14 mouse cellular contexts compared by ENCODE assay signal in genomic region chr4:138516448-138516847, GRCm38 (mm10).
DNase-seq lines count a peak whose midpoint lies in the region; ATAC-seq lines count a peak whose summit lies in the region.
"Had no signal": no experiment of that assay in that cellular context is flagged by ENCODE, and none has a peak within 500 bp of the region (broad histone marks: within the 10 kb centered on the region; RNA-seq: fewer than 3 reads in every experiment).

No protein-coding gene starts in this region.

- H3K36me3 ChIP-seq in forebrain, embryonic 16.5 days (ENCODE audit: control insufficient read depth, insufficient read depth) = no peaks in the 10 kb centered on the region
- no peaks in the 10 kb centered on the region for H3K36me3 ChIP-seq in forebrain, embryonic 12.5 days (replicated peaks)
- no peaks in the 10 kb centered on the region for H3K36me3 ChIP-seq in liver, embryonic 16.5 days (ENCODE audit: control insufficient read depth, insufficient read depth)
- H3K36me3 ChIP-seq in liver, embryonic 12.5 days = no peaks in the 10 kb centered on the region
- H3K36me3 ChIP-seq in midbrain, embryonic 15.5 days (replicated peaks) = no peaks in the 10 kb centered on the region
- H3K36me3 ChIP-seq: limb, embryonic 12.5 days had no signal

- no peak for ATAC-seq in forebrain, embryonic 16.5 days
- ATAC-seq in forebrain, embryonic 12.5 days (ENCODE audit: low FRiP score) = no peak
- ATAC-seq in liver, embryonic 16.5 days (ENCODE audit: low read depth) = peak; percentile 21; the same call in 1 of the 2 replicates
- ATAC-seq in liver, embryonic 12.5 days = no peak
- no peak for ATAC-seq in midbrain, embryonic 15.5 days (replicated peaks)
- ATAC-seq: inflammation-experienced regulatory T-cells, adult 6 months; lung, postnatal 0 days had no signal

- H3K27ac ChIP-seq in forebrain, embryonic 16.5 days (ENCODE audit: low read length) = peak overlapping the region; percentile 6; the same call in 1 of the 2 replicates
- H3K27ac ChIP-seq in forebrain, embryonic 12.5 days = no peak overlapping the region
- no peak overlapping the region for H3K27ac ChIP-seq in liver, embryonic 16.5 days (ENCODE audit: low read length)
- no peak overlapping the region for H3K27ac ChIP-seq in liver, embryonic 12.5 days
- H3K27ac ChIP-seq in midbrain, embryonic 15.5 days = peak overlapping the region; percentile 74
- H3K27ac ChIP-seq: limb, embryonic 12.5 days had no signal

- no peak overlapping the region for H3K9ac ChIP-seq in forebrain, embryonic 16.5 days (replicated peaks; ENCODE audit: low read depth, low read length)
- no peak overlapping the region for H3K9ac ChIP-seq in forebrain, embryonic 12.5 days
- no peak overlapping the region for H3K9ac ChIP-seq in liver, embryonic 16.5 days (ENCODE audit: low read depth, low read length)
- H3K9ac ChIP-seq in liver, embryonic 12.5 days = no peak overlapping the region
- H3K9ac ChIP-seq in midbrain, embryonic 15.5 days = no peak overlapping the region
- H3K9ac ChIP-seq: limb, embryonic 12.5 days had no signal

- 88% methylated on average over 3 of the region's 3 CpGs for WGBS in forebrain, embryonic 16.5 days
- 96% methylated on average over 2 of the region's 3 CpGs for WGBS in forebrain, embryonic 12.5 days
- 54% methylated on average over 3 of the region's 3 CpGs for WGBS in liver, embryonic 16.5 days (ENCODE audit: insufficient replicate concordance)
- WGBS in liver, embryonic 12.5 days (ENCODE audit: insufficient replicate concordance) = 68% methylated on average over 3 of the region's 3 CpGs
- 94% methylated on average over 3 of the region's 3 CpGs for WGBS in midbrain, embryonic 15.5 days

- DNase-seq in kidney, adult 9 months = peak; percentile 93
- no peak for DNase-seq in layer of hippocampus, postnatal 25 days (ENCODE audit: extremely low spot score in 1 of 2, low spot score in 1 of 2)
- DNase-seq in ovary, postnatal 10 days (ENCODE audit: low spot score) = no peak
- DNase-seq: cerebellum, adult 2 months; thymus, postnatal 36 days had no signal

- no peak overlapping the region for H3K4me2 ChIP-seq in forebrain, embryonic 16.5 days (ENCODE audit: low read length)
- no peak overlapping the region for H3K4me2 ChIP-seq in forebrain, embryonic 12.5 days
- no peak overlapping the region for H3K4me2 ChIP-seq in liver, embryonic 16.5 days (ENCODE audit: low read depth, low read length)
- H3K4me2 ChIP-seq in liver, embryonic 12.5 days = no peak overlapping the region
- H3K4me2 ChIP-seq in midbrain, embryonic 15.5 days = no peak overlapping the region
- H3K4me2 ChIP-seq: limb, embryonic 12.5 days had no signal

- no peaks in the 10 kb centered on the region for H3K27me3 ChIP-seq in forebrain, embryonic 16.5 days (replicated peaks; ENCODE audit: control insufficient read depth, insufficient read depth, low read length)
- H3K27me3 ChIP-seq in forebrain, embryonic 12.5 days = peaks cover 35% of the 10 kb centered on the region
- no peaks in the 10 kb centered on the region for H3K27me3 ChIP-seq in liver, embryonic 16.5 days (ENCODE audit: control insufficient read depth, insufficient read depth, low read depth, low read length)
- peaks cover 5% of the 10 kb centered on the region; the same call in 1 of the 2 replicates for H3K27me3 ChIP-seq in liver, embryonic 12.5 days (replicated peaks)
- H3K27me3 ChIP-seq in midbrain, embryonic 15.5 days (replicated peaks) = no peaks in the 10 kb centered on the region

- H3K9me3 ChIP-seq in forebrain, embryonic 16.5 days (ENCODE audit: control insufficient read depth, low read length) = no peaks in the 10 kb centered on the region
- no peaks in the 10 kb centered on the region for H3K9me3 ChIP-seq in forebrain, embryonic 12.5 days
- no peaks in the 10 kb centered on the region for H3K9me3 ChIP-seq in liver, embryonic 16.5 days (replicated peaks; ENCODE audit: control insufficient read depth, low read length)
- H3K9me3 ChIP-seq in liver, embryonic 12.5 days (replicated peaks) = no peaks in the 10 kb centered on the region
- no peaks in the 10 kb centered on the region for H3K9me3 ChIP-seq in midbrain, embryonic 15.5 days
- H3K9me3 ChIP-seq: limb, embryonic 12.5 days had no signal

- no peak overlapping the region for H3K4me3 ChIP-seq in forebrain, embryonic 16.5 days (replicated peaks; ENCODE audit: low read length)
- H3K4me3 ChIP-seq in forebrain, embryonic 12.5 days (replicated peaks) = no peak overlapping the region
- no peak overlapping the region for H3K4me3 ChIP-seq in liver, embryonic 16.5 days (ENCODE audit: low read depth, low read length)
- H3K4me3 ChIP-seq in liver, embryonic 12.5 days = no peak overlapping the region
- no peak overlapping the region for H3K4me3 ChIP-seq in midbrain, embryonic 15.5 days
- H3K4me3 ChIP-seq: limb, embryonic 12.5 days; megakaryocyte, embryonic 14.5 days had no signal

- peaks cover 15% of the 10 kb centered on the region for H3K4me1 ChIP-seq in forebrain, embryonic 16.5 days (replicated peaks; ENCODE audit: control insufficient read depth, insufficient read depth, low read length)
- peaks cover 13% of the 10 kb centered on the region for H3K4me1 ChIP-seq in forebrain, embryonic 12.5 days
- H3K4me1 ChIP-seq in liver, embryonic 16.5 days (ENCODE audit: control insufficient read depth, low read depth, low read length) = no peaks in the 10 kb centered on the region
- H3K4me1 ChIP-seq in liver, embryonic 12.5 days = no peaks in the 10 kb centered on the region
- peaks cover 35% of the 10 kb centered on the region for H3K4me1 ChIP-seq in midbrain, embryonic 15.5 days
- H3K4me1 ChIP-seq: limb, embryonic 12.5 days; megakaryocyte, embryonic 14.5 days had no signal

Comparison
In these comparisons a context has a peak if more than half of its experiments do, and no peak if none do; other contexts are left out.
1. H3K27ac ChIP-seq: peak in forebrain, embryonic 16.5 days (single experiment) and midbrain, embryonic 15.5 days (single experiment); none in forebrain, embryonic 12.5 days (single experiment), liver, embryonic 16.5 days (single experiment) and liver, embryonic 12.5 days (single experiment).